Mouse (Mus musculus): Measurements from ENCODE around the gene Plekhf1. TPM values are rescaled to one million over a fixed set of nuclear protein-coding genes. Genes with fewer than 3 reads are reported as not detected.
A peak's percentile ranks its signal among the peaks of the same experiment; 100 is the strongest.

Plekhf1 gene
- polyA plus RNA-seq, 1 experiment from 2014 or later, result 1.6 TPM

DNA sequence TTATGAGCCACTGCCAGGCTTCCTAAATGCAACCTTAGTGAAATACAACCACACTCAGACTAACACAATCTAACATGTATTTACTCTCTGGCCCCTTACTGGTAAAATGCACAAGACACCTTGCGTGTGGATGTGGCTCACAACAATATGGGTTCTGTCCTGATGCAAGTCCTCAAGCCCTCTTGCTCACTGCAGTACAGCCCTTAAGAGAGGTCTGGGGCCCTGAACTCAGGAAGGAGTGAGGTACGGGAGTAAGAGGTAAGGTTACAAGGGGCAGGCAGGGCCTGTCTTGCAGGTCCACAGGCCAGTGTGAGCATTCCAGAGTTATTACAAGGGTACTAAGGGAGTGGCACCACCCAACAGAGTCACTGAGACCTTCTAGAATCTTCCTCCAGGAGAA lies 1.6 kb downstream of the Plekhf1 start:
- peaks cover 6% of the 10 kb centered on the region; the same call in 1 of the 2 replicates for H3K27me3 ChIP-seq (ENCODE audit: control insufficient read depth, insufficient read depth, low read length)
- 80% methylated on average over 2 of the region's 2 CpGs for WGBS (ENCODE audit: insufficient replicate concordance)
- no peak overlapping the region for H3K27ac ChIP-seq (ENCODE audit: low read depth, low read length)
- H3K9me3 ChIP-seq (replicated peaks; ENCODE audit: control insufficient read depth, low read length), result no peaks in the 10 kb centered on the region
- no peak overlapping the region for H3K9ac ChIP-seq (ENCODE audit: low read depth, low read length)
- H3K4me1 ChIP-seq (ENCODE audit: control insufficient read depth, insufficient read depth, low read length), result peaks cover 10% of the 10 kb centered on the region
- ATAC-seq (replicated peaks; ENCODE audit: insufficient number of reproducible peaks, low FRiP score, low TSS enrichment), result no peak
- 0 out of 2 replicates have a peak, but pooled peaks cover 2% of the 10 kb centered on the region for H3K36me3 ChIP-seq (ENCODE audit: control insufficient read depth, insufficient read depth, low read length)
- 0 out of 2 replicates have a peak overlapping the region, but pooled peaks have one; percentile 58 for H3K4me3 ChIP-seq (ENCODE audit: low read depth, low read length)
- H3K4me2 ChIP-seq, result no peak overlapping the region; the same call in none of the 2 replicates

DNA sequence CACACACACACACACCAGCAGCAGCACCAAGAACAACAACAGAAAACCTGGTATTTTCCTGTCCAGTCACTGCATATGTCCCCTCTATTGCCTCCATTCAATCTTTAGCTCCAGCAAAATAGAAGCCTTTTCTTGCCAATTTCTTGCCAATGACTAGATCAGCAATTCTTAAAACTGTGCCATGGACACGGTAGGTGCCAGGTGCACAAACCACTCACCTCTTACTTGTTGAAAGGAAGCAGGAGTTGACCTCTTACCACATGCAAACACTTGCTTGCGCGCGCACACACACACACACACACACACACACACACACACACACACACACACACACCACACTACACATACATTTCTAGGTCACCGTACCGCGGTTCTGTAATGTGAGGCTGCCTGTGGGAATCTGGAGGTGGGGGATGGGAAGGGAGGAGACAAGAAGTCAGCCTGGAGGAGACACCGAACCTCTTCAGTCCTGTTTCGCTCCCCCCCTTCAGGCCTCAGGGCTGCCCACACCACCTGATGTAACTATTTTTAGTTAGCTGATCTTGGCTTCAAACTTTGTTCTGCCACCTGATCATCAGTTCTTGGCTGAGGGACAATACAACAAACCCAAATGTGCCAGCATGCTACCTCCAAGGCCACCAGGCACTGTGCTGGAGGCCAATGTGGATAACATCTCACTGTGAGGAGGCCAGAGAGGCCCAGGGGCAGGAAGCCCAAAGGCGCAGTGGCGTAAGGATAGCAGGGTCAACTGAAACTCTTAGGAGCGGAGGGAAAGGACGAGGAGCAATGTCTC lies 3.0 kb downstream of the Plekhf1 start:
- Histone ChIP-seq H3K4me2 (no peak overlapping the region), H3K36me3 (ENCODE audit: control insufficient read depth, insufficient read depth, low read length) (0 out of 2 replicates have a peak, but pooled peaks cover 2% of the 10 kb centered on the region), H3K9ac (ENCODE audit: low read depth, low read length) (no peak overlapping the region; the same call in 1 of the 2 replicates), H3K9me3 (replicated peaks; ENCODE audit: control insufficient read depth, low read length) (no peaks in the 10 kb centered on the region), H3K4me3 (ENCODE audit: low read depth, low read length) (no peak overlapping the region), H3K27me3 (ENCODE audit: control insufficient read depth, insufficient read depth, low read length) (peaks cover 6% of the 10 kb centered on the region; the same call in 1 of the 2 replicates), H3K27ac (ENCODE audit: low read depth, low read length) (no peak overlapping the region), H3K4me1 (ENCODE audit: control insufficient read depth, insufficient read depth, low read length) (peaks cover 13% of the 10 kb centered on the region)
- no peak for ATAC-seq (replicated peaks; ENCODE audit: insufficient number of reproducible peaks, low FRiP score, low TSS enrichment)
- 76% methylated on average over 13 of the region's 13 CpGs for WGBS (ENCODE audit: insufficient replicate concordance)

- 0 out of 2 replicates have a peak, but pooled peaks cover 2% of the 10 kb centered on the region for H3K36me3 ChIP-seq (ENCODE audit: control insufficient read depth, insufficient read depth, low read length)
- no peaks in the 10 kb centered on the region for H3K27me3 ChIP-seq (ENCODE audit: control insufficient read depth, insufficient read depth, low read length)
- H3K9ac ChIP-seq (ENCODE audit: low read depth, low read length), result no peak overlapping the region
- no peaks in the 10 kb centered on the region for H3K9me3 ChIP-seq (replicated peaks; ENCODE audit: control insufficient read depth, low read length)
- peaks cover 12% of the 10 kb centered on the region; the same call in 1 of the 2 replicates for H3K4me1 ChIP-seq (ENCODE audit: control insufficient read depth, insufficient read depth, low read length)
- 93% methylated on average over 7 of the region's 7 CpGs for WGBS (ENCODE audit: insufficient replicate concordance)
- H3K27ac ChIP-seq (ENCODE audit: low read depth, low read length), result no peak overlapping the region
- H3K4me2 ChIP-seq, result no peak overlapping the region
- H3K4me3 ChIP-seq (ENCODE audit: low read depth, low read length), result no peak overlapping the region
- no peak for ATAC-seq (replicated peaks; ENCODE audit: insufficient number of reproducible peaks, low FRiP score, low TSS enrichment)
These were observed 7.0 kb downstream of the Plekhf1 start for GRCm38 (mm10) chr7:38220866-38221265.

GRCm38 (mm10) chr7:38219526-38219925 lies 8.3 kb downstream of the Plekhf1 start:
- H3K4me1 ChIP-seq (ENCODE audit: control insufficient read depth, insufficient read depth, low read length), result 0 out of 2 replicates have a peak, but pooled peaks cover 8% of the 10 kb centered on the region

DNA sequence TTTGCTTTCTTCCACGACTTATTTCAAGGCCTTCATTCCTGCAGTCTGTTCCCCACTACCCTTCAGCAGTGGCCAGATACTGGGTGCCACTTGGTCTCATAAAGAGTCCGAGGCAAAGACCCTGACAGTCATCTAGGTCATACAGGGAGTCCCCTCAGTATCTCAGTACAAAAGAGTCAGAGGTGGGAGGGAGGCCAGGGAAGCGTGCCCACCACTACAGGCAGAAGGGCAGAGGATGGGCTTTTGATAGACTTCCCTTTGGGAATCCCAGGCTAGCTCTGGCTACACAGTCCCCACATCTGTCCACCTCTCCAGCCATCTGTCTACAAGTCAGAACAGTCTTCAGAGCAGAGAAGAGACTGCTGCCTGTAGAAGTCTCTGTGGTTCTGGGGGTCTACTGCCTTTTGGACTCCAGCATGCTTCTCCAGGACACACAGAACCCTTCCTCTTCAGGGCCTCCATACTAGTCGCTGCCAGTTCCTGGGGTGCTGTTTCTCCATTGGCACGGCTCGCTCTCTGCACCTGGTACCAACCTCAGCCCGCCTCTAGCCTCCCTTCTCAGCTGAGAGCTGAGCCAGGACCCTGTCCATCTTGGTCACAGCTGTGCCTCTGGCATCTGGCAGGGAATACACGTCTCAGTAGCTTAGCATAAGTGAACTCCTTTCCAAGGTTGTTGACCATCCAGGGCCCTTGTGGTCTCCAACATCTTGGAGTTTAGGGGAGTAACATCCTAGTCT lies 9.0 kb downstream of the Plekhf1 start:
- Histone ChIP-seq H3K9ac (ENCODE audit: low read depth, low read length) (no peak overlapping the region), H3K27me3 (ENCODE audit: control insufficient read depth, insufficient read depth, low read length) (no peaks in the 10 kb centered on the region), H3K9me3 (replicated peaks; ENCODE audit: control insufficient read depth, low read length) (no peaks in the 10 kb centered on the region), H3K36me3 (ENCODE audit: control insufficient read depth, insufficient read depth, low read length) (0 out of 2 replicates have a peak, but pooled peaks cover 2% of the 10 kb centered on the region), H3K4me3 (ENCODE audit: low read depth, low read length) (no peak overlapping the region), H3K4me1 (ENCODE audit: control insufficient read depth, insufficient read depth, low read length) (0 out of 2 replicates have a peak, but pooled peaks cover 8% of the 10 kb centered on the region), H3K4me2 (no peak overlapping the region), H3K27ac (ENCODE audit: low read depth, low read length) (no peak overlapping the region)
- 71% methylated on average over 8 of the region's 8 CpGs for WGBS (ENCODE audit: insufficient replicate concordance)
- ATAC-seq (replicated peaks; ENCODE audit: insufficient number of reproducible peaks, low FRiP score, low TSS enrichment), result no peak

More at GRCm38 (mm10) chr7:38219526-38219925, 8.3 kb downstream of the Plekhf1 start:
- WGBS (ENCODE audit: insufficient replicate concordance), result 83% methylated on average over 4 of the region's 4 CpGs
- no peak for ATAC-seq (replicated peaks; ENCODE audit: insufficient number of reproducible peaks, low FRiP score, low TSS enrichment)
- Histone ChIP-seq H3K9me3 (replicated peaks; ENCODE audit: control insufficient read depth, low read length) (no peaks in the 10 kb centered on the region), H3K27ac (ENCODE audit: low read depth, low read length) (no peak overlapping the region), H3K9ac (ENCODE audit: low read depth, low read length) (no peak overlapping the region), H3K27me3 (ENCODE audit: control insufficient read depth, insufficient read depth, low read length) (no peaks in the 10 kb centered on the region), H3K4me2 (no peak overlapping the region), H3K36me3 (ENCODE audit: control insufficient read depth, insufficient read depth, low read length) (0 out of 2 replicates have a peak, but pooled peaks cover 2% of the 10 kb centered on the region), H3K4me3 (ENCODE audit: low read depth, low read length) (no peak overlapping the region)

- Histone ChIP-seq H3K4me2 (no peak overlapping the region), H3K27ac (ENCODE audit: low read depth, low read length) (no peak overlapping the region), H3K36me3 (ENCODE audit: control insufficient read depth, insufficient read depth, low read length) (0 out of 2 replicates have a peak, but pooled peaks cover 2% of the 10 kb centered on the region), H3K9me3 (replicated peaks; ENCODE audit: control insufficient read depth, low read length) (no peaks in the 10 kb centered on the region), H3K27me3 (ENCODE audit: control insufficient read depth, insufficient read depth, low read length) (no peaks in the 10 kb centered on the region), H3K9ac (ENCODE audit: low read depth, low read length) (no peak overlapping the region), H3K4me3 (ENCODE audit: low read depth, low read length) (no peak overlapping the region), H3K4me1 (ENCODE audit: control insufficient read depth, insufficient read depth, low read length) (0 out of 2 replicates have a peak, but pooled peaks cover 8% of the 10 kb centered on the region)
- 67% methylated on average over 5 of the region's 5 CpGs for WGBS (ENCODE audit: insufficient replicate concordance)
- no peak for ATAC-seq (replicated peaks; ENCODE audit: insufficient number of reproducible peaks, low FRiP score, low TSS enrichment)
These were observed 10.2 kb downstream of the Plekhf1 start for GRCm38 (mm10) chr7:38217417-38218171.

GRCm38 (mm10) chr7:38215697-38216096 lies 12.1 kb downstream of the Plekhf1 start:
- ATAC-seq (replicated peaks; ENCODE audit: insufficient number of reproducible peaks, low FRiP score, low TSS enrichment), result no peak

DNA sequence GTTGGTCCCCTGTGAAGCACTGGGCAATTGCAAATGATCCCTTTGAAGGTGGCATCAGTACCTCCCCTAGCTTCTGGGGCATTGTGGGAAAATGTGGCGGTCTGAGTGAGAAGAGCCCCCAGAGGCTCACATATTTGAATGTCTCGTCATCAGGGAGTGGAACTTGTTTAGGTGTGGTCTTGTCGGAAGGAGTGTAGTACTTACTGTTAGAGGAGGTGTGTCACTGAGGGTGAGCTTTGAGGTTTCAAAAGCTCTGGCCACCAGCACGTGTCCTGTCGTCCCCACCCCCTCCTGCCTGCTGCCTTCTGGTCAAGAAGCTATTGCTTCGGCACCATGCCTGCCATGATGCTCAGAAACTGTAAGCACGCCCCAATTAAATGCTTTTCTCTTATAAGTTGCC lies 12.5 kb downstream of the Plekhf1 start:
- Histone ChIP-seq H3K4me2 (no peak overlapping the region), H3K9me3 (replicated peaks; ENCODE audit: control insufficient read depth, low read length) (no peaks in the 10 kb centered on the region), H3K27ac (ENCODE audit: low read depth, low read length) (no peak overlapping the region), H3K4me3 (ENCODE audit: low read depth, low read length) (no peak overlapping the region), H3K36me3 (ENCODE audit: control insufficient read depth, insufficient read depth, low read length) (no peaks in the 10 kb centered on the region), H3K27me3 (ENCODE audit: control insufficient read depth, insufficient read depth, low read length) (no peaks in the 10 kb centered on the region), H3K9ac (ENCODE audit: low read depth, low read length) (no peak overlapping the region), H3K4me1 (ENCODE audit: control insufficient read depth, insufficient read depth, low read length) (peaks cover 13% of the 10 kb centered on the region; the same call in 1 of the 2 replicates)
- ATAC-seq (replicated peaks; ENCODE audit: insufficient number of reproducible peaks, low FRiP score, low TSS enrichment), result no peak
- 60% methylated on average over 7 of the region's 7 CpGs for WGBS (ENCODE audit: insufficient replicate concordance)

More at GRCm38 (mm10) chr7:38215697-38216096, 12.1 kb downstream of the Plekhf1 start:
- WGBS (ENCODE audit: insufficient replicate concordance), result 88% methylated on average over 6 of the region's 6 CpGs
- H3K27me3 ChIP-seq (ENCODE audit: control insufficient read depth, insufficient read depth, low read length), result no peaks in the 10 kb centered on the region
- peaks cover 14% of the 10 kb centered on the region; the same call in 1 of the 2 replicates for H3K4me1 ChIP-seq (ENCODE audit: control insufficient read depth, insufficient read depth, low read length)
- H3K27ac ChIP-seq (ENCODE audit: low read depth, low read length), result no peak overlapping the region
- H3K4me3 ChIP-seq (ENCODE audit: low read depth, low read length), result no peak overlapping the region
- no peaks in the 10 kb centered on the region for H3K9me3 ChIP-seq (replicated peaks; ENCODE audit: control insufficient read depth, low read length)
- H3K36me3 ChIP-seq (ENCODE audit: control insufficient read depth, insufficient read depth, low read length), result no peaks in the 10 kb centered on the region
- H3K4me2 ChIP-seq, result no peak overlapping the region
- no peak overlapping the region for H3K9ac ChIP-seq (ENCODE audit: low read depth, low read length)
